Mouse (Mus musculus) spleen, adult 2 months (tissue): ENCODE data around the gene Igsf21.

Source experiments
- CTCF ChIP-seq: fragments of 200-500 bp; IDR thresholded peaks from 2 replicates; pipeline ENCODE4 v1.5.1; 2011; ENCODE audit warnings: mild to moderate bottlenecking, inconsistent platforms; ENCODE audit not compliant: insufficient read depth, insufficient read length, insufficient replicate concordance; ENCODE audit errors: extremely low read depth
- POLR2A ChIP-seq: fragments of 200-500 bp; IDR thresholded peaks from 2 replicates; pipeline ENCODE4 v1.6.1; 2011; ENCODE audit warnings: low read depth, low read length, inconsistent platforms

DNA sequence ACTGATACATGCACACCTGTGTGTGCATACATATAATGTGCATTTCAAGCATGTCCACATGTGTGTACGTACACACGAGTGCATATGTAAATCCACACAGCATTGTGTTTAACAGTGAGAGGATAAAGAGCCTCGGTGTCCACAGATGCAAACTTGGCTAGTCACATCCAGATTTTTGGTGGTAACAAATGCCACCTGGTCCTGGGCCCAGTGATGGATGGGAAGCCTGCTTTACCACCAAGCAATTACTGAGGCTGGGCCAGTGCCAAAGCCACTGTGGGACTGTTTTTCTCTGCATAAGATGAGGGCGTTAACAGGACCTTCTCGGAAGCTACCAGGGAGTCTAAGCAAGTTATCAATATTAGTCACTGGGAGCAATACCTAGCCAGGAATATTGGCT lies 25.3 kb upstream of the Igsf21 start:
- TF ChIP-seq POLR2A, result no peak
- no peak for TF ChIP-seq CTCF
